Mouse (Mus musculus) layer of hippocampus, postnatal 36 days (tissue): ENCODE measurements around the gene Dnah7a. TPM values are rescaled to one million over a fixed set of nuclear protein-coding genes. Genes with fewer than 3 reads are reported as not detected.
"Not testable (repeated sequence)": the region's sequence is repeated elsewhere in the genome, so short reads cannot be mapped to it uniquely, and the experiment has no call there.

Experiments used
- DNase-seq, 2 experiments: peaks; one replicate each; pipeline ENCODE4 v3.0.0; 2022
- total RNA-seq, 2 experiments: library from RNA; stranded (reverse); gene quantifications; 2 replicates each; pipeline ENCODE4 v1.2.3; 2021

The Dnah7a gene
- total RNA-seq, 2 experiments from 2014 or later = 3.6 to 3.9 TPM

- not testable (repeated sequence) for DNase-seq
Measured at GRCm38 (mm10) chr1:53664268-53664667, 42.3 kb downstream of the Dnah7a start.

DNA sequence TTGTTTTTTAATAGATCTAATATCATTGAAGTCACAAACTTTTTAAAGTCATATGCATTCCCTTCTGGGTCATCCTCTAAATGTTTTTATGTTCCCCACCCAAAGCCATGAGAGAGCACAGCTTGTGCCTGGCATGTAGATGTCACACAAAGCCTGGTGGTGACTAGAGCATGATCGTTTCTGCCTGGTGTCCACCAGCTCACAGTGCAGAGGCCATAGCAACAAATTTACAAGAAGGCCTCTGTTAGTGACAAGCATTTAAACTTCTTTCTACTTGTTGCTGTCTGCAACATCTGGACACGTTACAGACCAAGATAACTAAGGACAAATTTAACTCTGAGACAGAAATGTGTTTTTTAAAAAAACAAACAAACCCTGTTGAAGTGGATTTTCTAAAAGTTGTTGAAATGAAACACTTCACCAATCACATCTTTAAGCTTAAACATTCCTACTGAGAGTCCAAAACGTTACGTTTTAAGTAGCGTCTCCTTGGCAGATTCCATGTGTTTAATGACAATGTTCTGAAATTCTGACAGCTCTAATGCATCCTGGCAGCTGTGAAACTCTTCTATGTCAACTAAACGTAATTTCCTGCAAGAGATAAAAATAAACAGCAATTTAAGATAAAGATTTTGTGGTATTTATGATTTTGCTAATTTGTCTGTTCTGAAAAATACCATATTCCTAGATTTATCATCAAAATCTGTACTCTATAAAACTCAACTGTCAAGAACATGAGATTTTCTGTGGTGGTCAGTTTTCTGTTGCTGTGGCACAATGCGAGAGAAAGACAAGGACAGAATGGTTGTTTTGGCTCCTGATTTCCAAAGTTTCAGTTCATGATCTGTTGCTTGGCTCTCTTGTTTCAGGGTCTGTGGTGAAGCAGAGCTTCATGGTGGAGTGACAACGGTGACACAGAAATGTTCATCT is 66.5 kb downstream of the Dnah7a start:
- DNase-seq = no peak

DNA sequence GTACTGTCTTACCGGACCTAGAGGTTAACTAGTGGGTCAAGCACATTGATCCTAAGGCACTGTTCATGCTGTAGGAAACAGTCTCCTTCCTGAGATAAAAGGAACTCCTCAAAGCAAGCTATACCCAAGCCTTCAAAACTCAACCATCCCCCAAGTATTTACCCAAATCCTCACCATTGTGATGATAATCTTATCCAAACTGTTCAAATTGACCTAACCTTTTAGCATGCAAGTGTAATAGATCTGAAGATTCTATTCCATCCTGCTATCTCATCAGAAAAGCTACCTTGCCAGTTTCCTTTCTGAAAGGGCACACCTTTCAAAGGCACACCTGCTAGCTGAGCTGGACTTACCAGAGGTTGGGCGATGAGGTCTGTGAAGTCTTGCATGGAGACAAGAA is 70.9 kb downstream of the Dnah7a start:
- DNase-seq = not testable (repeated sequence)

DNA sequence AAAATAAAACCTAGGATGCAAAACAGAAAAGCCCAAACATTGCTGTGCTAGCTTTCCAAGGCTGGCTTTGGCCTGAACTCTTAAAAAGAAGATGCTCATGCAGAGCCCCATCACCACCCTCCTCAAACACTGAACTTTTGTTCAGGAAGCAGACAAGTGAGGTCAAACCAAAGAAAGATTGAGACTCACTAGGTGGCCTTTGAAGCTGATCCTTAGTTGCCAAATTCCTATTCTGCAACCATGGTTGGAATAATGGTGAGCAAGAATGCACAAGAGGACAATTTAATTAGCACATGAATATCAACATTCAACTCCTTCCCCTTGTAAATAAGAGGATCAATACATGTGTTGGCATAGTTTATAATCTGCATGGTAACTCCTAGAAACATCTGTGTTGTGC is 74.5 kb downstream of the Dnah7a start:
- not testable (repeated sequence) for DNase-seq

GRCm38 (mm10) chr1:53630011-53630410 is 76.6 kb downstream of the Dnah7a start:
- no peak for DNase-seq

DNA sequence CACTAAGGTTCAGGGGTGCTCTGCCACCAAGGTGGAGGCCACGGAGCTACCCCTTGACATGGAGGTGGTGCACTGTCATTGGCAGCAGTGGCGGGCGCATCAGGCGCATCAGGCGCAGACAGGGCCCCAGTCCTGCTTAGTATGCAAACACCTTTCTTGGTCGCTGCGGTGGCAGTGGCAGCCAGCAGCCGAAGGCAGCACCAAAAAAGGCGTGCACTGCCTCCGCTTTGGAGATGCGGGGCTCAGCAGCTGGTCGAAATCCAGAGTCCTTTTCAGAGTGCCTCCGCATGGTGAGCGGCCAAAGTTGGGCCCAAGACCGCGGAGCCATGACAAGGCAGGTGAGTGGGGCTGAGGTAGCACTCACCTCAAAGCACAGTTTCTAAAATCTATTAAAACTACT is 93.1 kb downstream of the Dnah7a start:
- DNase-seq = no peak

DNA sequence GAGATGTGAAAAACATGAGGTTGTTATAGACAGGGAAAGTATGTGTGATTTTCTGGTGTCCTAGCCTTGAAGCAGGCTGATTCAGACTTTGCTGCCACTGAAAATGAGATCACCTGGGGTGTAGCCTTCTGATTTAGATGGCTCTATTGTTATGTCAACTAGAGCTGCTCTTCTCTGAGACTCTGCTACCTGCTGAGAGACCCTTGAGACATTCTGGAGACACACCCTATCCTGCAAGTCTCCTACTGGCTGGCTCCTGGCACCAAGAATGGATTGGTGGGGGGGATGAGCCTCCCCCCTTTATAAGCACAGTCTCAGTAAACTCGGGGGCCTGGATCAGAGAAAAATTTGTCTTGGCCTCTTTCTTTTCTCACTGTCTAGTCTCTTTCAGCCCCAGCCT is 125.3 kb downstream of the Dnah7a start:
- DNase-seq = not testable (repeated sequence)

DNA sequence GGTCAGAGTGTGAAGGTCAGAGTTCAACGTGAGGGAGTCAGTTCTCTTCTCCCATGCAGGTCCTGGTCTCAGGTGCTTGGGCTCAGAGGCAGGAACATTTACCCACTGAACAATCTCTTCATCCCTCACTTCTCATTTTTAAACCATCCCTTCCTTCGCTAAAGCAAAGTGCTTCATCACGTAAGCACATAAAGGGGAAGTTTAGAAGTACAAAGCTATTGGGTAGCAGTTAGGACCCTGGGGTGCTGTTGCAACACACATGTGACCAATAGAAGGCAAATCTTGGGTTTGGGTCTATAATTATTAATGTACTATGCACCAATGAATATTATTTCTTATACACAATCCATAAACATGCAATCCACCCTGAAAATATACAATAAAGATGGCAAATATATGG is 148.7 kb downstream of the Dnah7a start:
- DNase-seq = not testable (repeated sequence)

DNA sequence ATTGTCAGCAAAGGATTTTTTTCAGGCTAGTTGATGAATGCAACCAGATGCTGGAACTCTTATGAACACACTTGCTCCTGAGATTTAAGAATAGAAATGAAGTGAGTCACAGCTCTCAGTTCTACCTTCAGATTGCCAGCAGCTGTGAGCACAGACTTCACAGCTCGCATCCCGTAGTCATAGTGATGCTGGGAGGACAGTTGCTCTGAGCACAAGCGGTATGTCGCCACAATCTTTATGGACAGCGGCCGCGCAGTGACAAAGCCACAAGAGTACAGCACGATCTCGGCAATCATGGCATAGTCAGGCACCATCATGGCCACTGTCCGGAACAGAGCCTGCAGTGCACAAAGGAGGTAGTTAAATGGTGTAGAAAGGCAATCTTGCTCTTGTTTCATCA is 159.6 kb downstream of the Dnah7a start:
- DNase-seq = peak in 1 of 2 experiments; percentile 10

- not testable (repeated sequence) for DNase-seq
Measured at GRCm38 (mm10) chr1:53538356-53538755, 168.2 kb downstream of the Dnah7a start.

DNA sequence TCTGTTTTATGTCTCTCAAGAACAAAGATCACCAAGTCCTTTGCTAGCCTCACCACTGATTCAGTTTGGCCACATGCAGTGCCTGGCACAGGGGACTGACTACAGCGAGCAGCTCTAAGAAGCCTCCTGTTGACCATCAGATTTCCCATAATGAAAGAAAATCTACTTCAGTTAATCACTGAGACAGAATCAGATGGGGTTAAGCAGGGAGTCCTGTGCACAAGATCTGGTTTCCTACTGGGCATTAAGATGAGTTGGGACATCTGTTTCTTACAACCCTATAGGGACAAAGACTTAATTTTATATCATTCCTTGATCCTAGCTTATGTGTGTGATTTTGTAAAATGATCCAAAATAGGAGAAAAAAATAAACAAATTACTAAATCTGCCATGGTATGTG is 171.8 kb downstream of the Dnah7a start:
- DNase-seq = not testable (repeated sequence)

DNA sequence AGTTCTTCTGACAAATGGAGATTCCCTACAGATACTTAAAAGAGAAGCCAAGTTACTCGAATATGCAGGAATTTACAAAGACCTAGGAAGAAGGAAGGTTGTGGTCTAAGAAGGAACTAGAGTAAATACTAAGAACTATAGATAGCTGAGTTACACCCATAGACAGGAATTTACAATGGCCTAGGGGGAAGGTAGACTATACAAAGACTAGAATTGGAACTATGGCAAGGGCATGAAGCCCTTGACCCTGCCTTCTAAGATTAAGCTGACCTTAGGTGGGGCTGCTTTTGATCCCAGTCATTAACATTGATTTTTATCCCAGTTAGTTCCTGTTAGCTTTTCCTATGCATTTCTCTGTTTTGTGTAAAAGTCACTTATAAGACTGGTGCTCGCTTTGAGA is 180.6 kb downstream of the Dnah7a start:
- not testable (repeated sequence) for DNase-seq

- DNase-seq = no peak
Measured at GRCm38 (mm10) chr1:53473699-53474098, 232.9 kb downstream of the Dnah7a start.

GRCm38 (mm10) chr1:53472084-53472483 is 234.5 kb downstream of the Dnah7a start:
- DNase-seq = not testable (repeated sequence)

- no peak for DNase-seq
Measured at GRCm38 (mm10) chr1:53467325-53467670, 239.3 kb downstream of the Dnah7a start.

DNA sequence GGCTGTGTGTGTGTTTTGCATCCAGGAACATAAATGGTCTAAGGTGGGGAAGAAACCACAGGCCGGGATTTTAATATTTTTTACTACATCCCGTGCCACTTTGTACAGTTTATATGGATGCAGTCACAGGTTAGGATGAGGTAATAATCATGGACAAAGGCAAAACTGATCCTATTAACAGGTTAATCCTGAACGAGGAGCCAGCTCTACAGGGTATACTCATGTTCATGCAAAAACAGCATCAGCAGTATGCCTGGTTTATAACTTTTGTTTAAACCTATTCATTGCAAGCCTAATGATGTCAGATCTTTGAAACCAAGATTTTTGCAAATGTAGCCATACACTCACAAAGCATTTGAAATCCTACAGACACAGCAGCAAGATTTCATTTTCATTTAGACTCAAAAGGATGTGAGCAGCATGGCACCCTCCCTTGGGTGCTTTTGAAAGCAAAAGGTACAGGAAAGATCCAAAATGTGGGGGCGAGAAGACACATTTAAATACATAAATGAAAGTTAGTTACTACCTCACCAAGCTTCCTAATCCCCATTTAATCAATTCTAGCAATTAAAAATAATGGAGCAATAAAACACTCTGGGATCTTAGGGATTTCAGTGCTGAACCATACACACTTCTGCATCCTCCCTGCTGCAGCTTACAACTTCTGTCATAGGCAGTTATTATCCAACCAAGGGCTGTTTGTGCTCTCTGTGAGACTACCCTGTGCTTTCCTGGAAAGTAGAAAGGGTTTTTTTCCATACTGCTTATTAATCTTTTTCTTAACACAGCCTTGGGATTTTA is 239.9 kb downstream of the Dnah7a start:
- not testable (repeated sequence) for DNase-seq

DNA sequence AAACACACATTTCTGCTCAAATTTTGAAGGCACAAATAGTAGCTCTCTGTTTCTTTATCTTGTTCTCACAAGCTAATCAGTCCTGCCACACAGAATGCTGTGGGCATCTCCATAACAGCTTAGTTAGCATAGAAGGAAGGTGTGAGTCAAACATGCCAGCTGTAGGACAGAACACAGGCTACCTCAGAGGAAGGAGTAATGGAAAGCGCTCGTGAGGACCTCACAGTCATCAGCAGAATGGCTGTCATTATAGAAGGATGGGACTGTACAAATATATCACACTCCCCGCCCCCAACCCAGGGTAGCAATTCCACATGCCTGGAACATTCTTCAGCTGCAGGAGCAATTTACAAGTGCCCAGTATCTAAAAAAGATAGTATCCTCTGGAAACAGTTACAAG is 267.4 kb downstream of the Dnah7a start:
- DNase-seq = not testable (repeated sequence)

- not testable (repeated sequence) for DNase-seq
Measured at GRCm38 (mm10) chr1:53432433-53432832, 274.2 kb downstream of the Dnah7a start.

GRCm38 (mm10) chr1:53405803-53406325 is 300.7 kb downstream of the Dnah7a start:
- no peak for DNase-seq

DNA sequence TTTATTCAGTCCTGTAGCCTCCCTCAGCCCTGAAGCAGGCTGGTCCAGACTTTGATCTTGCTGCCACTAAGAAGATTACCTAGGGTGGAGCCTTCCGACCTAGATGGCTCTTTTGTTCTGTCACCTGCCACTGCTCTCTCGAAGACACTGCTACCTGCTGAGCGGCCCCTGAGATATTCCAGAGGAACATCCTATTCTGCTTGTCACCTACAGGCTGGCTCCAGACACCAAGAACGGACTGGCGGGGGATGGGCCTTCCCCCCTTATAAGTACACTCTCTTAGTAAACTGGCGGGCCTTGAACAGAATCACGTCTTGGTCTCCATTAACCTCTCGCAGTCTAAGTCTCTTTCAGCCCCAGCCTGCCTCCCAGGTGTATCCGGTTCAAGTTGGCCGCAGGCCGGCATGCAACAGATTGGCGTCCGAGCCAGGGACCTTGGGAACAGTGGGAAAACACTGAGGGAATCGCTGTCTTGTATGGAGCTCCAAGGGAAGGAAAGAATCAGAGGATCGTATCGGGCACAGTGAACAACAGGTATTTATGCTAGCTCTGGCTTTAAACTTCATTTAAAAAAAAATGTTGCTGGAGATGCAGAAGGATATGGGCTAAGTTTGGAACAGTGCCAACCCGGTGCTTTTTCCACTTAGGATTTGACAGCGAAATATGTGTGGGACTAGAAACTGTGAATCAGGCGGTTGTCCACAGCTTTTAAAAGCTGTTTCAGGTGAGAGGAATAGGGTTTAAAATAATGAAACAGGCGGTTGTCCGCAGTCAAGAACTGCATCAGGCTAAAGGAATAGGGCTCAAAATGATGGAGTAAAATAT is 312.4 kb downstream of the Dnah7a start:
- DNase-seq = not testable (repeated sequence)

- DNase-seq = no peak
Measured at GRCm38 (mm10) chr1:53388762-53389161, 317.8 kb downstream of the Dnah7a start.

- no peak for DNase-seq
Measured at GRCm38 (mm10) chr1:53384085-53384688, 322.4 kb downstream of the Dnah7a start.
